Mouse (Mus musculus) cerebellum, postnatal 14 days (tissue): ENCODE data around the gene Bbs9.
A peak's percentile ranks its signal among the peaks of the same experiment; 100 is the strongest.

ENCODE experiments used
- DNase-seq, 2 experiments: peaks; one replicate each; pipeline ENCODE4 v3.0.0; 2021; ENCODE audit warnings: mixed read lengths in 2 of 2

The Bbs9 gene

DNA sequence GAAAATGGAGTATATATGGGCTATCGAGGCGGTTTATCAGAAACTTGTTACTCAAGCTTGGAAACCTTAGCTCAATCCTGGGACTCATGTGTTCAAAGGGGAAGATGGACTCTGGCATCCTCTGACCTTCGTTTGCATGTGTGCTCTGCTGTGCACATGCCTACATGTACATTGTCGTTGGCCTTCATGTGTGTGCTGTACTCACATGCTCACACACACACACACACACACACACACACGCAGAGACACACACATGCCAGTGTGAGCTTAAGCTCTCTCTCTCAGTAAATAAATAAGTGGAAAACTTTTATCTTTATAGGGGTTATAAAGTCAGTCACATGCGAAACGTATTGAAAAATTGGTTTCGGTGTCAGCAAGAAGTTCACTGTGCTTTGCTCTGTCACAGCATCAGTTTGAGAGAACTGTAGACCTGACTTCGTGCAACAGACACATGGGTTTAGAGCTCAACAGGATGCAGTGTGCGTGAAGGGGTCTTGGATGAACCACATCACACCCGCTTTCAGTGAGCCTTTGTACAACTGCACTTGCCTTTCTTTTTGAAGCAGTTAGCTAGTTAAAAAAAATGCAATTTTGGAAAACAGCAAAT is 62.4 kb downstream of the Bbs9 start:
- DNase-seq, result no peak

DNA sequence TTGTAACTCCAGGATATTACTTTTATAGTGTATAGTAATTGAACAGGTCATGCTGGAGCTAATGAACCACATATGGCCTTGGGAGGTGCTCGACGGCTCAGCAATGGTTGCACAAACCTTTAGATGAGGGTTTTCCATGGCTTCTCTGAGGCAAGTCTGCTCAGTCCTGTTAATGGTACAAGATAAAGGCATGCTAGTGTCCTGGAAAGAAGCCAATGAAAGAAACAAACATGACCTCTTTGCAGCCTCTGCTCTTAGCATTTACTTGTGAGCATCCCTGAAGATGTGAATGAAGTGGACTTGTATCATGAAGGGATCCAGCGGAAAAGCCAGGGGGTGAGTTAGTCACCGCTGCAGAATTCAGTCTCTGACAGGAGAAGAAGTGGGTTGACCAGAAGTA is 64.0 kb downstream of the Bbs9 start:
- no peak for DNase-seq

DNA sequence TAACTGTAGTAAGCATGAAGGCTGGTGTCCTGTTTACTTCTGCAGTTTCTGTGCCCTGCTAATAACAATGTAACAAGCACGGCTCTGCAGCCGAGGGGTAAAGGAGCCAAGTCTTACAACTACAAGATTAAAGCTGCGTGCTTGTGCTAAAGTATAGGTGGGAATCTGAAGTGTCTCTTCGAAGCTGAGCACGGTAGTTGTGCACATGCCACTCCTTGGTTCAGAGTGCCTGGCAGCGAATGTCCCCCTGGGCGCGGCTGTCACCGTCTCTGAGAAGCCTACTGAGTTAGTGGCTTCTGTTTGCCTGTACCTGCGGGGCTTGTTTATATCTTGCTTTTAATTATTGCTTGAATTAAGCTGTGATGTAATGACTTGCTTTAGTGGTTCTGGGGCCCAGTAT is 65.6 kb downstream of the Bbs9 start:
- no peak for DNase-seq

DNA sequence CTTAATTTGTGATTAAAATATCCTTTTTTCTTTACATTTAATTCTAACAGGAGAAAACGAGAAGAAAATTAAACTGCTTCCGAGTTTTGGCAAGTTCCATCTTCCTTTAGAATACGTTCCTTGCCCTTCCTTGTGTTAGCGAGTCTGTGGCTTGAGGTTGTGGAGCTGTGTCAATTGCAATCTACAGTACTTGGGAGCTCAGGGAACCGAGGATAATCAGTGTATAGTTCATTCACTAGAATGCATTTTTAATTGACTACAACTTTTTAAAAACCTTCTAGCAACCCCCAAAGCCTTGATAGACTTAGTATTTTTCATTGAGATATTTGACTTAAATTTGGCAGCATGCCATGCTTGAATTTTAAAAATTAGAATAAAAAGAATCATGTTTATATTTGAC is 68.0 kb downstream of the Bbs9 start:
- DNase-seq, result no peak

DNA sequence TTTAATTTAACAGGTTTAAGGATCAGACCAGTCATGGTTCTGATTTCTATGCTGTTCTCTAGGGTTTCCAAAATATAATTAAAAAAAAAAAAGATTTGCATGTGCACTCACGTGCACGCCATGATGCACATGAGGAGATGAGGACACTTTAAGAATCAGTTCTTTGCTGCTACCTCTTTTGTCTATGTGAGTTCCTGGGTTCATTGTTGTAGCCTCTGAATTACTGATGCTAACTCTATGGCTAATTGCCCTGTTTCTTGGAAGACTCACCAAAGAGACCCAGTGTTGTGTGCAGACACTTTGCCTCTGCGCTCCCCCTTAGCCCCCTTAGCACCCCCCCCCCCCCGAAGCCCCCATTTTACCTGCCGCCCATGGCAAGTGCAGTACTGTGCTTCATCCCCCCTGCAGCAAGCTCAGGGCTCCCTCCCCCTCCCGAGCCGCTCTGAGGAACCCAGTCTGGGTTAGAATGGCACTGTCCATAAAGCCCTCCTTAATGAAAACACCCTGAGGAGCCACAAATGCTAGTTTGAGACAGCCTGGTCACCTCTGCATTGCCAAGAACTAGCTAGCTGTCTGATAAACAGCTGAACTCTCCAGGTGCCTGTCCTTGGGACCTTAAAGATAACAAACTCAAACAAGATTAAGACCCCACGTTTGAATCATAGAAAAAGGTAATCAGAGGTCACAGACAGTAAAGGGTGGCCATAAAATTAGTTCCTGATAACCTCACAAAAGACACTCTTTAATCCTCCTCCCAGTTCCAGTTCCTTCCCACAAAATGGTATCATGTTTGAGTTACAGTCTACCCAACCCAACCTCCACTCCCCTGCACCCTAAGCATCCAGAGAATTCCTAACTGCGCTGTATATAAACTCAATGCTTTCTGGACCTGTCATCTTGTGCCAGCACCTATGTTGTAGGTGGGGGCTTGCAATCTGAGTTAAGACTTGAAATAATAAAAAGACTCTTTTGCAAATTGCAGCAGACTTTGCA is 69.1 kb downstream of the Bbs9 start:
- DNase-seq, result no peak

DNA sequence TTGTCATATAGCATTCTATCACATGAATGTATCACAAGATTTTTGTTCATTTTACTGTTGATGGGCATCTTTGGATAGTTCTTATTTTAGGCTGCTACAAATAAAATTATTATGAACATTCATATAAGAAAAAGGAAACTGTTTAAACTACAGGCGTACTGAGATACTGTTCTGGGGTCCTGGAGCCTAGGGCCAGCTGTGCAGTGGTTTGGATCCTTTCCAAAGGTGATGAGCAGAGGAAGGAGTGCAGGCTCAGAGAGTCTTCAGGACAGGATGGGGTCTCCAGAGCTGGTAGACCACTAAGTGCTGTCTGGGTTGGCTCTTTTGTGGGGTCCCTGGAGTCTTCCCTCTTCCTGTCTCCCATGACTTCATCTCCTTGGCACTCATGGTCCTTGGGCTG is 75.8 kb downstream of the Bbs9 start:
- DNase-seq, result no peak

DNA sequence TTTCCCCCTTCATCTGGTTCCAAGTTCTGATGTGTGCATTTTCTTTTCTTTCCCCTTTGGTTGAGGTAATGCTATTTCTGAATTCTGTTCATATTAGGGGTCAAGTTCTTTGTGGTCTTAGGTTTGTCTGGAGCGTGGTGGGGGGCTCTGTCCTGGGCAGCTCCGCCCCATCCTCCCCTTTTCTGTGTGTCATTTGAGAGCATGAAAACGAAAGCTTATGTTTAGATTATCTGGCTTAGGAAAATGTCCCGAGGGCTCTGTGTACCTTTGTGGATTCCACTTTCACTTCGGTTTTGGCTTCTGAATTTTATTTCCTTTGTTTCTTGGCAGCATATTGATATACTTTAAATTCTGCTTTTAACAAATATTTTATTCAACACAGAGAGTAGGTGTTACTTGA is 80.6 kb downstream of the Bbs9 start:
- no peak for DNase-seq

DNA sequence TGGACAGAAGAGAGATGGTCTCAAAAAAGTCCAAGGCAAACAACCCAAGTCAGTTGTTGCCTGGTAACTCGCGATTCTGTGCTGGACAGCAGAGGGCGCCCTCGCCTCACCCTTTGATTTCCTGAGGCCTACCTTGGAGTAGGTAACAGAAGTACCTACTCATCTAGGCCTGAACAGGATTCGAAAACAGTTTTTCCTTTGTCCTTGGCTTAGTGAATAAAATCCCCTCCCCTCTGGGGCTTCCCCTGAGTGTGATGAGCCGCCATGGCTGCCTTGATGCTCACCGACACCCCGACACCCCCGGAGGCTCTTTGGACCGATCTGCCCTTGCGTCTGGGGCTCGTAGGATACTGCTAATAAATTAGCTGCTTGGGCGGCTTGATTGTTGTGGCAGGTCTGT is 82.0 kb downstream of the Bbs9 start:
- peak; percentile 79 to 85 for DNase-seq

DNA sequence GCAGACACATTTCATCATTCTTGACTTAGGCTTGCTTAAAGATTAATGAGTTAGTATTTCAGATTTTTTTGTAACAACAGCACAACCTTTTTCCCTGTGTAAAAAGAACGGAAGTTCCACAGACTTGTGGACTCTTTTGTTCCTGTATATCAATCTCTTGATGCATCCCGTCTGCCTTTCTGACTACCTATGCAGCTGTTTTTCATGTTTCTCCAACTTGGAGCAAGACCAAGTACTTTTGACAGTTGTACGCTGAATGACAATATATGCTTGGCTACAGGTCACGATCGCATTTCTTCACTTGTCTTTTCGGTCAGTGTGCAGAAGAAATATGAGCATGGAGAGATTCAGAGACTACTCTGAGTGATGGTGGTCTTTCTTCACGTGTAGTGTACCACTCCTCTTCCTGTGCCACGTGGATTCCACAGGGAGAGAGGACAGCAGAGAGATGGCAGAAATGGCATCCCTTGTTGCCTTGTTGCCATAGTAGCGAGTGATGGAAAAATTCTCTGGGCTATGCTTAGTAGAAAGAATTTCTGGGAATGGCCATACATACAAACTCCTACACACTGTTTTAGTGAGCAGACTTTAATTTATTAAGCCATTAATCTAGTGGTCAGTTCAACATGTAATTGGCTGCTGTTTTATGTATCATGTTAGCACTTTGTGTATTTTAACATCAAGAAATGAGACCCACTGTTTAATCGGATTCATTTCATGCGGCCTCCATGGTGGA is 88.3 kb downstream of the Bbs9 start:
- no peak for DNase-seq

DNA sequence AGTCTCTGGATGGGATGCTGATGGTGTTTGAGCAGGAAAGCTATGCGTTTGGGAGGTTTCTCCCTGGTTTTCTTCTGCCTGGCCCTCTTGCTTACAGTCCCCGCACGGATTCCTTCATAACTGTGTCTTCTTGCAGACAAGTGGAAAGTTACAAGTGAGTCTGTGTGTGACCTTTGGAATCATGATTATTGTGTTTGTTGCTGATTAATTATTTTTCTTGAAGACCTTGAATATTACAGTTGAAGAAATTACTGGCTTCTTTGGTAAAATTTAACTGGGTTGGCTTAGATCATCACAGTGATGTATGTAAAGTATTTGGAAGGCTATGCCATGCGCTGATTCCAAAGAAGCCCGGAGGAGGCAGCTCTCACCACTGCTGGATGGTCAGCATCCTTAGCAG is 92.2 kb downstream of the Bbs9 start:
- DNase-seq, result no peak

DNA sequence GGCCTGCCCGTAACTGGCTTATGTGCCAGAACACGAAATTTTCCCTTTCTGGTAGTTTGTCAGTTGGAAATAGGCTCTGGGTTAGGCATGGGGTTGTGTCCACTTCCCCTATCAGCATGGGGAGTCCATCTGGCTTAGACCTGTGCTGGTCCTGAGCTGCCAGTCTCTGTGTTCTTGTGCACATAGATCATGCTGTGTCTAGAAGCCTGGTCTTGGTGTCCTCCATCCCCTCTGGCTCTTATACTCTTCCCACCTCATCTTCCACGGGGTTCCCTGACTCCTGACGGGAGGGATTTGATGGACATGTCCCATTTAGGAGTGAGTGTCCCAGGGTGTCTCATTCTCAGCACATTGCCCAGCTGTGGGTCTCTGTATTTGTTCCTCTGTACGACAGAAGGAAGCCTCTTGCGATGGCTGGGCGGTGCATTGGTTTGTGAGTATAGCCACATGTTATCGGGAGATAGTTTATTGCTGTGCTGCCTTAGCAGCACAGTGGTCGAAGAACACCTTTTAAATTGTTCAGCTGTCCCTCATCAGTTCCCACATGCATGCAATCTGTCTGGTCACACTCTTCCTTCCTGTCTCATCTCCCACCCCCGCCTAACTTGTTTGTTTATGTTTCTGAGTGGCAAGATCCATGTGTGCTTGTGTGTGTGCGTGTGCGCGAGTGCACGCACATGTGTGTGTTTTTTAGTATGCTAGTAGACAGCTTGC is 101.1 kb downstream of the Bbs9 start:
- no peak for DNase-seq

DNA sequence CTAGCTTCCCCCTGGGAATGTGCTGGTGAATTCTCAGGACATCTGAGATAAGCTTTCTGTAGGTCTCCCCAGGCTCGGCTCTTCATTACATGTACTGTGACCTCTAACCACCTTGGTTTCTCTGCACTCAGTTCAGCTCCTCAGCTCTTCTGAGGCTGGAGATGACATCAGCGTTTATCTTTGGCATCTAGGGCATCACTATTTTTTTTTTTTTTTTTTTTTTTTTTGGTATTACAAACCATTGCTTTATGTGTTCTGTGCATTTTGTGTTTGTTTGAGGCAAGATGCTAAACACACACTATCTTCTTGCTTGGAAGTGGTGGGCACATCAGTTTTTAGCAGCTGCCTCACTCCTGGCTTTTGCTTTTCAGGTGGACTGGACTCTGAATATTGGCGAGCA is 102.8 kb downstream of the Bbs9 start:
- DNase-seq, result no peak

DNA sequence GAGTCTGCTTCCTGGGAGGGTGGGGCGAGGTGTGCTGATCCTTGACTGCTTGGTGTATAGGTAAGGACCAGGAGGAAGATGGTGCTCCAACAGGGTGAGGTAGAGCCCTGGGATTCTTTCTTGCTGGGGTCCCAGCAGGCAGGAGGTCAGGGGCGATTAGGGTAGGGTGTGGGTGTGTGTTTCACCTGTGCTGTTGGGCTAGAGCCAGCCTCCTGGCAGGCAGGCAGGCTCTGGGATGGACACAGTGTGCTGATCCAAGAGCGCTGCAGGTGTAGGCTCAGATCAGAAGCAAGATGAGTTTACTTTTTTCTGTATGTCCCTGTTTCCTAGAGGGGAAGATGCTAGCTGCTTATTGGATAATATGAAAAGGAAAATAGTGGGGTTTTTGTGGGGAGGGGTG is 108.7 kb downstream of the Bbs9 start:
- DNase-seq, result peak; percentile 13 to 20

DNA sequence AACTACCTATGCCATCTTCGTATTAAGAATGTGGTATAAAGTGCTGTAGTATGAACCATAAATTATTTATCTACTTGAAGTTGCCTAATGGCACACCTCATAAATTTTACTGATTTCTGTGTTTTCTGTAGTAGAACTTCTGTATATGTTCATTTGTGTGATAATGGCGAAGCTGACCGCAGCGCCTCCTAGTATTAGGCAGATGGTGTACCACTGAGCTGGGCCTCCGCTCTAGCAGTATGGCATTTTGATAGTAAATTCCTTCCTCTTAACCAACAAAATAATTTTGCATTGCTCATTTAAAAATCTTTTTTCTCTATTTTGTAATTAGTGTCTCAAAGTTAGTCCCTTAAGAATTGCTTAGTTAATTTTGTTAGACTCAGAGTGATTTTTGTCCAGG is 117.5 kb downstream of the Bbs9 start:
- DNase-seq, result no peak

DNA sequence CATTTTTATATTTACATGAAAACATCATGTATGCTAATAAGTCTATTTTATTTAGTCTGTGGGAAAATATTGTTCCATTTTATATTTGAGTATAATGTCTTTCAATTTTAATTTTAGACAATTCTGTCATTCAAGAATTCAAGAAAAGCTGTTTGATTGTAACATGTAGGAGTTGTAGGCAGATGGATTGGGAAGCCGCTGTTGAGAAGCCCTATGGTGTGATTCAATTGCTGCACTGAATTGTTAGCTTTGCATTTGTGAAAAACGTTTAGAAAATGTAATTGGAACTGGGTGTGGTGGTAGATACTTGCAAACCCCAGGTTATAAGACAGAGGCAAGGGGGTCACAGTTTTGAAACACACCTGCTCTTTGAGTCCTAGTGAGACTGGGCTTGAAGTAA is 121.1 kb downstream of the Bbs9 start:
- DNase-seq, result no peak

DNA sequence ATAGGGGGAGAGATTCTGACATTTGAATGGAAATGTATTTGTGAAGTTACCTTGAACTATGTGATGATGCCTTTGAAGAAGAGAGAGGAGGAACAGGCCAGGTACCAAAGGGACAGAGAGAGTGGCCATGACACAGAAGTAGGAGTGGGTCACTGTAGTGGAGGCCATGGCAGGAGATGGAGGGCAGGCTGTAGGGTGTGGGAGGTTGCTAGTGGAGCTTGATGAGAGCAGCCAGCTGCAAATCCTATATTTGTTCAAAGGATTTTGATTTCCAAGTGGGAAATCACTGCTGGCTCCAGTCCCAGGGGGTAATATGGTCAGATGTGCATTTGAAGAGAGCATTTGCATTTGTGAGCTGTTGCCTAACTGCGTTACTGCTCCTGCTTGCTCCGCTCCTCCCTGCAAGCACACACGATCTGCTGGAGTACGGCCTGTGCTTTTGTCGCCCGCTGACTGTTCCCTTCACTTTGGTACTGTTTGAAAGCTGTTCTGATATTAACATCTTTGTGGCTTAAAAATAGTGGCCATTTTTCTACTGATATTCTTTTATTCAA is 137.8 kb downstream of the Bbs9 start:
- DNase-seq, result no peak

DNA sequence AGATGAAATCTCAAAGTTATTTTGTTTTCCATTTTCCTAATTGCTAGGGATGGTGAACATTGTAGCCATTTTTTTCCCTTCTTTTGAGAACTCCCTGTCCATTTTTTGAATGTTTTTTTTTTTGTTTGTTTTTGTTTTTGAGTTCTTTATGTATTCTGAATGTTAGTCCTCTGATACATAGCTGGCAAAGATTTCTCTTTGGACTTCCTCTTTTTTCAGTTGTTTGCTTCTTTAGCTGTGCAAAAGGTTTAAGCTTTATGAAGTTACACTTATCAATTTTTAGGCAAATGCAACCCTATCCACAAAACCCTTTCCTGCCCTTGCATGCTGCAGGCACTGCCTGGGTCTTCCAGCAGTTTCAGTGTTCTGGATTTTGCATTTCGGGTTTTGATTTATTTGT is 143.7 kb downstream of the Bbs9 start:
- no peak for DNase-seq

DNA sequence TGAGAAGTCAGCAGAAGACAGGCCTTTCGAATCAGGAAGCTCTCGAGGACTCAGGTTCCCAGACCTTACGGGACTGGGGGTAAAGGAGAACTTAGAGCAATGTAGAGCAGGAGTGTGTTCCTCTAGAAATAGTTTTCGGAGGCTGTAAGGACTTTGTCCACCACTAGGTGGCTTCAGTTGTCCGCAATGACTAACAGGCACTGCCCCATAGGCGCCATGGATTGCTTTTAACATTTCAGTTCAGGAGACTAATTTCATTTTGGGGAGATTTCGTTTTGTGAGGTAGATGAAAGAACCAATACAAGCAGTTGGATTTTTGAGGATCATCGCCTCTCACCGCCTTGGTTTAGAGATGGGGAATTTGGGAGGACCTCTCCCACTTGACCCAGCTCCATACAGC is 149.5 kb downstream of the Bbs9 start:
- DNase-seq, result peak; percentile 66 to 67

DNA sequence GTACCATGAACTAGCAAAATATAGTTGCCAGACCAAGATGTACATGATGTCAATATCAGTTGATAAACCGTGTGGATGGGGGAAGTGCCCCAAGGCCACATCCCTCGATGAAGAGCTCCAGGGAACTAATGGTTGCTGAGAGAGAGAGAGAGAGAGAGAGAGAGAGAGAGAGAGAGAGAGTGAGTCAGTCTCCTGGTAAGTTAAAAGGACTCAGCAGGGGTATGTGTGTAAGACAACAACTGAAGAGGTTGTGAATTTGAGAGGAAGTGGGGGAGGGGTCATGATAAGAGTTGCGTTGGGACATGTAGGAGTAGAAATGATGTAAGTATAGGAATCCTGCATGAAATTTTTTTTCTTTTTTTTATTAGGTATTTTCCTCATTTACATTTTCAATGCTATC is 150.5 kb downstream of the Bbs9 start:
- DNase-seq, result no peak

DNA sequence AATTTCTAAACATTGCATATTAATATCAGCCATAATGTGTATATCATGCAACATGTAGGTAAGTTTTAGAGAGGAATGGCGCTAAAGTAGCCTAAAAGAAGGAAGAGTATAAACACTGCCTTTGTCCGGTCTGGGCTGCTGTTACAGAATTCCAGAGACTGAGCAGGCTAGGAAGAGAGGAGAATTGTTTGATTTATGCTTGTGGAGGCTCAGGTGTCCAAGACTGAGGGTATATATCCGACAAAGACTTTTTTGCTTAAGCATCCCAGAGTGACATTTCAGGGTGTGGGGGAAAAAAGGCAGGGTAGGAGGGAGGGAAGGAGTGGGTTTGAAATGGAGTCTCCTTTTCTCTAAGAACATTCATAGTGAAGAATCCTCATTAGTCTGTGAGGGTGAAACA is 152.4 kb downstream of the Bbs9 start:
- DNase-seq, result no peak

DNA sequence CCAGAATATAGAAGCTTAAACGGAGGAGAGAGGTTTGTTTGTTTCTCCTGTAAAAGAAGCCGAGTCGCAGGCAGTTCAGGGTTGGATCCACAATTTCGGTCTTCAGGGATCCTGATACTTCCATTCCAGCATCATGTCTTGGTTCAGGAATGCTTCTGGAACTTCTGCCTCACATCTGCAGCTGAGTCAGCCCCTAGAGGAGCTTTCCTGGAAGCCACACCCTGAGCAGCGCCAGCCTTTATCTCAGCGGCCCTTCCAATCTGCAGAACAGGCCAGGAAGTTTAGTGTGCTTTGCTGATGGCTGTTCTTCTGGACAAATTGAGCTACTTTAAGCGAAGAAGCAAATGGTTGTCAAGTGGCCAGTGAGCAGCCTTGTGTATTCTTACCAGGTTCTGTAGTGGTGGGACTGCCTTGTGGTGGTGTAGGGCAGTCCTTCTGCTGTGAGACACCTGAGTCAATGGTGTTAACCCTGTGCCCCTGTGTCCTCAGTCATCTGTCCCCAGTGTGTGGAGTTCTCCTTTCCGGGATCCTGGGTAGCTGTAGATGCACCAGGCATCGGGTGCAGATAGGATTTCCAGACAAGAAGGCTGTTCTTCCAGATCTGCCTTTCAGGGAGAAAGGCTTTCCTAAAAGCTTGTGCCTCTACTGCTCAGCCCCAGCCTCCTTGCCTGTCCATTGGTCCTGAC is 157.4 kb downstream of the Bbs9 start:
- no peak for DNase-seq

DNA sequence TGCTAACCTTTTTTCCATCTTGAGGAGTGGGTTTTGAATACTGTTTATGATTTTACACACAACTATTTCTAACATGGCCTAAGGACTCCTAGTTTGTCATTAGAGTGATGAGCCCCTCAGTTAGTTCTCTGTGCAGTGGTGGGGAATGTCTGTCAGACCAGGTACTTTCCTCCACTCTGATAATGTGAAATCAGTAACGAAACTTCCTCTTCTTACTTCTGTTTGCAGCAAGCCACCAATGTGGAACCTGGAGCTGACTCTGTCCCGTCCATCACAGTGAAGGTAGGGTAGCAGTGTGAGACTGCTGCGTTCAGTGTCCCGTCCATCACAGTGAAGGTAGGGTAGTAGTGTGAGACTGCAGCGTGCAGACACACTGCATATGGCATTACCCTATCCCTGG is 163.0 kb downstream of the Bbs9 start:
- DNase-seq, result no peak
